Mouse (Mus musculus): ENCODE data around the gene Prkg2.
A peak's percentile ranks its signal among the peaks of the same experiment; 100 is the strongest.

The Prkg2 gene

GRCm38 (mm10) chr5:98975877-98976672, 61.1 kb downstream of the Prkg2 start:
- DNase-seq (ENCODE audit: low spot score in 2 of 2), result peak; percentile 40 to 57

- no peak for DNase-seq (ENCODE audit: low spot score in 2 of 2)
Measured at GRCm38 (mm10) chr5:98966679-98967078, 70.5 kb downstream of the Prkg2 start.

- no peak for DNase-seq (ENCODE audit: low spot score in 2 of 2)
Measured at GRCm38 (mm10) chr5:98965139-98965538, 72.0 kb downstream of the Prkg2 start.

GRCm38 (mm10) chr5:98964367-98964766, 72.8 kb downstream of the Prkg2 start:
- DNase-seq (ENCODE audit: low spot score in 2 of 2), result no peak

GRCm38 (mm10) chr5:98962472-98962871, 74.7 kb downstream of the Prkg2 start:
- DNase-seq (ENCODE audit: low spot score in 2 of 2), result peak in 1 of 2 experiments; percentile 14

- no peak for DNase-seq (ENCODE audit: low spot score in 2 of 2)
Measured at GRCm38 (mm10) chr5:98955576-98955975, 81.6 kb downstream of the Prkg2 start.

- DNase-seq (ENCODE audit: low spot score in 2 of 2), result no peak
Measured at GRCm38 (mm10) chr5:98953386-98953785, 83.8 kb downstream of the Prkg2 start.

- no peak for DNase-seq (ENCODE audit: low spot score in 2 of 2)
Measured at GRCm38 (mm10) chr5:98951566-98951965, 85.6 kb downstream of the Prkg2 start.

GRCm38 (mm10) chr5:98950495-98951092, 86.6 kb downstream of the Prkg2 start:
- DNase-seq (ENCODE audit: low spot score in 2 of 2), result no peak

GRCm38 (mm10) chr5:98949784-98950183, 87.4 kb downstream of the Prkg2 start:
- no peak for DNase-seq (ENCODE audit: low spot score in 2 of 2)

GRCm38 (mm10) chr5:98946656-98947055, 90.5 kb downstream of the Prkg2 start:
- DNase-seq (ENCODE audit: low spot score in 2 of 2), result no peak

- no peak for DNase-seq (ENCODE audit: low spot score in 2 of 2)
Measured at GRCm38 (mm10) chr5:98946117-98946620, 91.0 kb downstream of the Prkg2 start.

- peak; percentile 42 to 54 for DNase-seq (ENCODE audit: low spot score in 2 of 2)
Measured at GRCm38 (mm10) chr5:98943776-98944175, 93.4 kb downstream of the Prkg2 start.

- no peak for DNase-seq (ENCODE audit: low spot score in 2 of 2)
Measured at GRCm38 (mm10) chr5:98940731-98941130, 96.4 kb downstream of the Prkg2 start.

- no peak for DNase-seq (ENCODE audit: low spot score in 2 of 2)
Measured at GRCm38 (mm10) chr5:98939631-98940208, 97.4 kb downstream of the Prkg2 start.

GRCm38 (mm10) chr5:98939116-98939515, 98.0 kb downstream of the Prkg2 start:
- no peak for DNase-seq (ENCODE audit: low spot score in 2 of 2)

- DNase-seq (ENCODE audit: low spot score in 2 of 2), result no peak
Measured at GRCm38 (mm10) chr5:98937879-98938278, 99.3 kb downstream of the Prkg2 start.

- no peak for DNase-seq (ENCODE audit: low spot score in 2 of 2)
Measured at GRCm38 (mm10) chr5:98936650-98937049, 100.5 kb downstream of the Prkg2 start.

- no peak for DNase-seq (ENCODE audit: low spot score in 2 of 2)
Measured at GRCm38 (mm10) chr5:98935930-98936329, 101.2 kb downstream of the Prkg2 start.

- no peak for DNase-seq (ENCODE audit: low spot score in 2 of 2)
Measured at GRCm38 (mm10) chr5:98922921-98923320, 114.2 kb downstream of the Prkg2 start.

- no peak for DNase-seq (ENCODE audit: low spot score in 2 of 2)
Measured at GRCm38 (mm10) chr5:98921608-98922007, 115.5 kb downstream of the Prkg2 start.

GRCm38 (mm10) chr5:98918716-98919115, 118.4 kb downstream of the Prkg2 start:
- DNase-seq (ENCODE audit: low spot score in 2 of 2), result no peak

- DNase-seq (ENCODE audit: low spot score in 2 of 2), result peak in 1 of 2 experiments; percentile 32
Measured at GRCm38 (mm10) chr5:98902339-98902738, 134.8 kb downstream of the Prkg2 start.
